Mouse (Mus musculus) hindlimb bud, embryonic 11.5 days (tissue): ENCODE results near the gene Cacnb4.

Source experiments
- DNase-seq: peaks from one replicate; pipeline ENCODE4 v3.0.0-alpha.2; 2012; ENCODE audit warnings: low read depth, low spot score; ENCODE audit errors: extremely low spot score

The Cacnb4 gene

GRCm38 (mm10) chr2:52570781-52571180 is 105.8 kb downstream of the Cacnb4 start:
- DNase-seq: no peak

- no peak for DNase-seq
Observed at GRCm38 (mm10) chr2:52570171-52570570, 106.5 kb downstream of the Cacnb4 start.

GRCm38 (mm10) chr2:52568131-52568530 is 108.5 kb downstream of the Cacnb4 start:
- DNase-seq: no peak

- no peak for DNase-seq
Observed at GRCm38 (mm10) chr2:52567421-52567820, 109.2 kb downstream of the Cacnb4 start.

GRCm38 (mm10) chr2:52563277-52563676 is 113.4 kb downstream of the Cacnb4 start:
- DNase-seq: no peak

GRCm38 (mm10) chr2:52562356-52562755 is 114.3 kb downstream of the Cacnb4 start:
- no peak for DNase-seq

GRCm38 (mm10) chr2:52561137-52561536 is 115.5 kb downstream of the Cacnb4 start:
- no peak for DNase-seq

- no peak for DNase-seq
Observed at GRCm38 (mm10) chr2:52560266-52560665, 116.4 kb downstream of the Cacnb4 start.

GRCm38 (mm10) chr2:52558411-52558810 is 118.2 kb downstream of the Cacnb4 start:
- no peak for DNase-seq

GRCm38 (mm10) chr2:52557503-52558275 is 118.9 kb downstream of the Cacnb4 start:
- DNase-seq: no peak

GRCm38 (mm10) chr2:52556961-52557326 is 119.7 kb downstream of the Cacnb4 start:
- no peak for DNase-seq

- no peak for DNase-seq
Observed at GRCm38 (mm10) chr2:52556298-52556960, 120.2 kb downstream of the Cacnb4 start.

GRCm38 (mm10) chr2:52548401-52548800 is 128.2 kb downstream of the Cacnb4 start:
- no peak for DNase-seq

GRCm38 (mm10) chr2:52547331-52547730 is 129.3 kb downstream of the Cacnb4 start:
- no peak for DNase-seq

- no peak for DNase-seq
Observed at GRCm38 (mm10) chr2:52544527-52544926, 132.1 kb downstream of the Cacnb4 start.

- DNase-seq: no peak
Observed at GRCm38 (mm10) chr2:52541068-52541467, 135.6 kb downstream of the Cacnb4 start.

GRCm38 (mm10) chr2:52539318-52539717 is 137.3 kb downstream of the Cacnb4 start:
- no peak for DNase-seq

- no peak for DNase-seq
Observed at GRCm38 (mm10) chr2:52537645-52538044, 139.0 kb downstream of the Cacnb4 start.

GRCm38 (mm10) chr2:52537155-52537554 is 139.5 kb downstream of the Cacnb4 start:
- no peak for DNase-seq

GRCm38 (mm10) chr2:52536511-52536910 is 140.1 kb downstream of the Cacnb4 start:
- no peak for DNase-seq

- DNase-seq: no peak
Observed at GRCm38 (mm10) chr2:52533696-52534095, 142.9 kb downstream of the Cacnb4 start.

GRCm38 (mm10) chr2:52530521-52530920 is 146.1 kb downstream of the Cacnb4 start:
- no peak for DNase-seq
